Mouse (Mus musculus) embryo, embryonic 9.5 days (tissue): ENCODE data around the gene Kat14.
A peak's percentile ranks its signal among the peaks of the same experiment; 100 is the strongest.

Source experiments
- DNase-seq: peaks from one replicate; pipeline ENCODE4 v3.0.0-alpha.2; 2017; ENCODE audit errors: extremely low spot score

Kat14 gene

DNA sequence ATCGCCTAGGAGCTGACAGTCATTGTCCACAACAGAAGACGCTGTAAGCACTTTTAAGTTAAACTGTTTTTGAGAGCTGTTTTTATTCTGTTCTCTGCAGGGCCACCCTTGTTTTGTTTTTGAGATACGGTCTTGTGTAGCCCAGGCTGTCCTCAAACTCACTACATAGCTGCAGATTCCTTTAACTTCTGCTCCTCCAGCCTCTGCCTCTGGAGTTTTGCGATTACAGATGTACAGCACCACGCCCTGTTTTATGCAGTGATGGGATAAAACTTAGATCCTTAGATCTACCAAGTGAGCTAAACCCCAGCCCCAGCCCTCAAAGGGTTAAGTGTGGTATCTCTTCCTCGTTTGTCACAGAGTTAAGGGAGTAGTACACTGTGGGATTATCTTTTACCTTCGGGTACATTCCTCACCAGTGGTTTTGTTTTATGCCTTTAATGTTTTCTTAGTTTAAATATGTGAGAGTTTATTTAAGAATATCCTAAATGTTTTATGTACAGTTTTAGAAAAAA is 13.9 kb downstream of the Kat14 start:
- no peak for DNase-seq

DNA sequence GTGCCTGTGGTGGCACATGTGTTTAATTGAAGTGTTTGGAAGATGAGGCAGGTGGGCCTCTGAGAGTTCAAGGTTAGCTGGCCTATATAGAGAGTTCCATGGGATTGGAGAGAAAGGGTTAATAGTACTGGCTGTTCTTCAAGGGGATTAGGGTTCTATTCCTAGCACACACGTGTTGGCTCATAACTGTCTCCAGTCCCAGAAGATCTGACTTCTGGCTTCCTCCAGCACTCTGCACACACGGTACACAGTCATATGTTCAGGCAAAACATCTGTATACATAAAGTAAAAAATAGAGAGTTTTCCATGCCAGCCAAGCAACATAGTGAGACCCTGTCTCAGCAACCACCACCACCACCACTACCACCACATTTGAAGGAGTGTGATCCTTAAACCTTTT is 17.5 kb downstream of the Kat14 start:
- DNase-seq: no peak

DNA sequence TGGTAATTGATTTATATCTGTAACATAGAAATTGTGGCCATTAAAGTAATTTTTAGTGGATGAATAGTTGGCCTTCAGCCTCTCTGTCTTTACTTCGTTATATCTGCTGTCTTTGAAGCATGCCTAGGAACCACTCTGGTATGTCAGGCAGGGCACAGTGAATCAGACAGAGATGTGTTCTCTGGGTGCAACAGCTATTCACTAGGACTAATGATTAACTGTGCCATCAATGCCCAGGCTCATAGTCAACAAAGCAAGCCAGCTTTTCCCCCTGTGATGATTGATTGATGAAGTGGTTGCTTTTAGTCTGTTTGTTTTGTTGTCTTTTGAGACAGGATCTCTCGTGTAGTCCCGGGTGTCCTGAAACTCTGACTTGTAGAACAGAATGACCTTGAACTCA is 19.6 kb downstream of the Kat14 start:
- DNase-seq: no peak

DNA sequence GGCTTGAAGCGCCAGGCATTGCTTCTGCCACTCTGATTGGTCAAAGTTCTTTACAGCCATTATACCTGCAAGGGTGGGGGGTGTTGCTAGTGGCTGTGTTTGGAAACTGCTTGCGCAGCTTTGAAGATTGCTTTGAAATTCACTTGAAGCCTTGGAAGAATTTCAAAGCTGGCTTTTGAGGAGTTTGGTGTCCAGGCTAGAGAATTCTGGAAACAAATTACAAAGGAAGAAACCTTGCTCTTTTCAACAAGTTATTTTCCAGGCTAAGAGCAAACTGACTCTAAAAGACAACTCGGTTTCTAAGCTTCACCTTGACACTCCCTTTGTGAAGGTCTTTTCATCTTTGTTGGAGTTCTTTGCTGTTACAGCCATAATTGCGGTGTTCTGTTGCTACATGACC is 30.7 kb downstream of the Kat14 start:
- no peak for DNase-seq

DNA sequence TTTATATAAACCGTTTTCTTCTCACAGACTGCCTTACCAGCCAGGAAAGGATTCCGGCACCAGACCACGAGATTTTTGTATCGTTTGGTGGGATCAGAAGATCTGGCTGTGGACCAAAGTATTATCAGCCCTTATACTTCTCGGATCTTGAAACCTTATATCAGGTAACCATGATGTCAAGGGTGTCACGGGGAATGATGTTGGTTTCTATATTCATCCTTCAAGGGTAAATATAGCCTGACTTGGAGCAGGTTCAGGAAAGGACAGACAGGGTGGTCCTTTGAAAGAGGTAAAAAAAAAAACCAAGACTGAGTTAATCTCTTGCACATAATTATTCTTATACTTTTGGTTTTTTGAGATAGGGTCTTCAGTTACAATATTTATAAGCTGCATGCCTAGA is 31.9 kb downstream of the Kat14 start:
- DNase-seq: no peak

DNA sequence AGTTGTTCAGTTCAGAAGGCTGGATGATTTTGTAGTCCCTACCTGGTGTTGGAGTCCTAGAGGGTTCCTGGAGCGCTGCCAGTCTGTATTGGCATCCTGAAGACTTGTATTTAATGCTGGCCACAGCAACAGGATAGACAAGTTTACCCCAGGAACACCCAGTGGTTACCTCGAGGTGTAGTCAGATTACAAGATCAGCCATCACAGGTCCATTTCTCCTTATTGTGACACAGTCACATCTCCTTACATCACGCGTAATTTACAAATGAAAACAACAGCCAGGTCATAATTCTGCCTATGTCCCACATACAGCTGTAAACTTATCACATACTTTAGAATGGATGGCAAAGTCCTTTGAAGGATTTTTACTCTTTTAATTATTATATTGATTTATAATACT is 40.3 kb downstream of the Kat14 start:
- DNase-seq: no peak

DNA sequence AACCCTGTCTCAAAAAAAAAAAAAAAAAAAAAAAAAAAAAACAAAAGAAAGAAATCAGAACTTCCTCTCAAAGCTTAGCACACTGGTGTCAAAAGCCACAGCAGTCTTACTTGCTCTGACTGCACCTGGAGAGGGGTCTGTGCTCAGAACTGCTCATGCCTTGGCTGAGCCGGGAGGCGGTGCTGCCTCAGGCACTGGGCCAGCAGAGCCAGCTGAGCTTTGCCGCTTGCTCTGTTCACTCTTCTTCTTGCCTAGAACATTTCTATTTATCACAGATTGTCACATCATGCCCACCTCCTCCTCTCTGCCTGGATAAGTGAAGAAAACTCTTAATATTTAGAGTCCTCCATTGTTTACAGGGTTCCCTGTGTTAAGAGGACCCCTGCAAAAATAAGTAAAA is 41.8 kb downstream of the Kat14 start:
- DNase-seq: no peak

DNA sequence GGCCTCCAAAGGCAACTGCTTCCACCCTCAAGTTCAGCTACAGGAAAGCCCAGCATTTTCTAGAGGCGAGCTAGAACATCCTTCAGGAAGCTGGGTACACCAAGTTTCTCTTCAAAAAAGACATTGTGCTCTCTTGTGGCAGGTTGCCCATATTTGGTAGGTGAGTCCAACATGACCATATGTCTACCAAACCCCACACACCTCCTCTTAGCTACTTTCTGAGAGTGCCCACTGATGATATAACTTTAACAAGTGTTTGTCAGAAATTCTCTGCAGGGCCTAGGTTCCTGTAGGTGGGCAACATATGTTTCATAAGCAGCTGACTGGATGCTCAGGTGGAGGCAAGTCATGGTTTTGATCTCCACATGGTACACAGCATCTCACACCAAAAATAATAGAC is 45.9 kb downstream of the Kat14 start:
- DNase-seq: no peak

DNA sequence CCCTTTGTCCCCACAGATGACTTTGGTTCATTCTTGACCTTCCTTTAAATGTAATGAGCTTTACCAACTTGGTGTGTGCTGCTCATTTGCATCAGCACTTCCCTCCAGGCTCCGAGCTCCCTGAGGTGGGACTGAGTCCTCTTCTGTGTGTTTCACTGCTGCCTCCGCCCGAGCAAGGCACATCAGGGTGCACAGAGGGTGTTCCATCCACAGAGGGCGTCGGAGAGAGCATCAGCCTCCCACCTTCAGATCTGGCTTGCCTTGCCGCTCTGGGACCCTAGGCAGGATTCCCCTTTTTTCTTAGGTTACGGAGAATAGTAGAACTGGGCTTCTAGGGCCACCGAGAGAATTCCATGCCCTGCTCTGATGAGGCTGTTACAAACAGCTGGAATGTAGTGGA is 48.1 kb downstream of the Kat14 start:
- DNase-seq: no peak

DNA sequence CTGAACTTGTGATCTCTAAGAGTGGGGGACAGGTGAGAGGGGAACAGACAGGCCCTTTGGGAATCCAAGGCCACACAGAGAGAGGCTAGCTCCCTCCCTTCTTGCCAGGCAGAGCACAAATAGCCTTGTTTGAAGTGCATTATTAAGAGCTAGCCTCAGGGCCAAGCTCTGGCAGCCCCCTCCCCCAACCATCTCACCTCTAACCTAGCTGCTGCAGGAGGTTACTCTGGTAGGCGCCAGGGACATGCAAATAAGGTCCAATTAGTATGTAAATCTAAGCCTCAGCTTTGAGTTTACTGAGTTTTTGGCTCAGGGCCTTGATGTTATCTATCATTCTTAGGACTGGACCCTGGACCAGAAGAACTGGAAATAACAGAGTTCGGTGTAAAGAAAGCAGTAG is 49.3 kb downstream of the Kat14 start:
- no peak for DNase-seq

DNA sequence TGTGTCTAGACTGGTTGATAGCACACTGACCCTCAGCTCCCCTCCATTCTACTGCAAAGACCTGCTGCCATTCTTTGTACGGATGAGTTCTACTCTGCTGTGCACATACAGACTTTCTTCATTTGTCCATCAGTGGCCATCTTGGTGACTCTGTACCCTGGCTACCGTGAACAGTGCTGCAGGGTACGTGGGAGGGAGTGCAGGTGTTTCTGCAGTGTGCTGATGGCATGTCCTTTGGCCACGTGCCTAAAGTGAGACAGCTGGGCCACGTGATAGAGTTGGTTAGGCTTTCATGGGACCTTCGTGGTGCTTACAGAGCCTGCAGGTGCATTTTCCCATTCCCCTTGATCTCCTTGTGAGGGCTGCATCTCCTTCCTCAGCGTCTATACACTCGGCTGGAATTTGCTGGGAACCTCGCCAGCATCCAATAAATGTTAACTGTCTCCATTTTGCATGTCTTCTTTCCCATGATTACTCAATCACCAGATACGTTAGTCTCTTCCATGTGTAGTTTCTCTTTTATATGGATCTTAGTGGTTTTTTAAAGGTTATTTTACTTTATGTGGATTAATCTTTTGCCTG is 53.4 kb downstream of the Kat14 start:
- DNase-seq: no peak

DNA sequence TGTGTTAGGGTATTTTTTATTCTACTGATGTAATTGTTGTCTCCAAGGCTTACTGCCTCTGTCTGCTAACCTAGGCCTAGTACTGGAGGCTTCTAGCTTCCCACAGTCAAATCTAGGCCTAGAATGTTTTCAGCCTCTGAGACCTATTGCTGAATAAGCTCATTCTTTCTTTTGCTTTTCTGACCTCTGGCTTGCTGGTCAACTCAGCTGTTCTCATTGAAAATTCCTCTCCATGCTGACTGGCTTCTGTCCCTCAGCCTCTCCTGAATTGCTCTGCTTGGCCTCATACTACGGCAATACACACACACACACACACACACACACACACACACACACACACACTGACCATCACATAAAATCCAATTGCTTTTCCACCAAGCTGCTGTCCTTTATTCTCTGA is 57.0 kb downstream of the Kat14 start:
- no peak for DNase-seq

DNA sequence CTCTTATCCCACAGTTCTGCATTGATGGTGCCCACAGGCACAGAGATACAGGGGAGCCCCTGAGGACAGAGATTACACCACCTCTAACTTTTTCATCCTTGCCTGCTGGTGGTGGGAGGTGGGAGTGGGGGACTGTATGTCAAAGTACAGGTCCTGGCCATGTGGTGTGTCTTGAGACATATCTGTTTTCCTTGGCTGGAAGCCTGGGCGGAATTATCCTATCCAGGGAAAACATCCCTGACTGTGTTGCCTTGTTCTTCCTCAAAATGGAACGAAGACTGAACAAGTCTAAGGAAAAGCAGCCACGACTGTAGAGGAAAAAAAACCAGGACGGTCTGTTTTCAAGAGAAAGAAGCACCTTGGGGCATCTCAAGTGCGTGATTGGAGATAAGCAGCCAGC is 59.1 kb downstream of the Kat14 start:
- DNase-seq: no peak

DNA sequence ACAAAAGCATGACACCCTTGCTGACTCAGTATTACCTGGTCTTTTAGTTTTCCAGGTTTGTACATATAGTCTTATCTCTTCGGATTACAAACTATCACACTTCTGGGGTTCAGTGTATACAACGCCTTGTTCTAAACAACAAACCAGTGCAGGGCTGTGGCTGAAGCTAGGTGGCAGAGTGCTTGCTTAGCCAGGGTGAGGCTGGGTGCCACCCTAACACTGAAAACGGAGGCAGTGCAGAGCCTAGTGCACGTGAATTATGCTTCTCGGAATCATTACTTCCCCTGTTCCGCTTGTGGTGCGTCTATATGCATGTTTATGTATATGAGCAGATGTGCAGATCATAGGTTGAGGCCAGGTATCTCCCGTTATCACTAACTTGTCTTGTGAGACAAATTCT is 59.9 kb downstream of the Kat14 start:
- no peak for DNase-seq

DNA sequence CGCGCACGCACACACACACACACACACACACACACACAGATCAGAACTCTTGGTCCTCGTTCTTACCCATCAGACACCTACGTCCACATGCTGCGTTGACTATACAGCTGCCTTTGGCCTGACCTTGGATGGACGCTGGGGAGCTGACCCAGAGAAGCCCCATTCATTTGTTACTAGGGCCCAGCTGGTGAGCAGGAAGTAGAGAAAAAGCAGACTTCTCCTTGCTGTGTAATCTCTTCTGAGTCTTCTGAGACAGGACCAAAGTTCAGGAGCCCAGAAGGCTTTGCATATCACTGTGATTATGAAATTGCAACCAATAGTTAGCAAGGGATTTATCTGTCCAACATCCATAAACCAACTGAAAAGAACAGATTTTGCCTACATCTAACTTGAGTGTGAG is 60.4 kb downstream of the Kat14 start:
- no peak for DNase-seq

DNA sequence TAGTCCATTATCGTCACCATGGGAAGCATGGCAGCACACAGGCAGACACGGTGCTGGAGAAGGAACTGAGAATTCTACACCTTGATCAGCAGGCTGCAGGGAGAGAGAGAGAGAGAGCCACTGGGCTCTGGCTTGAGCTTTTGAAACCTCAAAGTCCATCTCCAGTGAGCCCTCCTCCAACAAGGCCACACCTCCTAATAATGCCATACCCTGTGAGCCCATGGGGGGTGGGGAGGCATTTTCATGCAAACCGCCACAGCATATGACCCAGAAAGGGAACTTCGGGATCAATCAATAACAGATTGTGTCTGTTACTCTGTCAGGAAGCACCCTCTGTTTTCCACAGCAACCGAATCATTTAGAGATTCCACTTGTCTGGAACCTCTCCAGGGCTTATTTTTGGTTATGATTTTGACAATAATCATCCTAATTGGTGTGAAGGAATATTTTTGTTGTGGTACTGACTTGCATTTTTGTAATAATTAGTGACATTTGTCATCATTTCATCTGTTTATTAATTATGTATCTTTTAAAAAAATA is 62.6 kb downstream of the Kat14 start:
- DNase-seq: no peak

DNA sequence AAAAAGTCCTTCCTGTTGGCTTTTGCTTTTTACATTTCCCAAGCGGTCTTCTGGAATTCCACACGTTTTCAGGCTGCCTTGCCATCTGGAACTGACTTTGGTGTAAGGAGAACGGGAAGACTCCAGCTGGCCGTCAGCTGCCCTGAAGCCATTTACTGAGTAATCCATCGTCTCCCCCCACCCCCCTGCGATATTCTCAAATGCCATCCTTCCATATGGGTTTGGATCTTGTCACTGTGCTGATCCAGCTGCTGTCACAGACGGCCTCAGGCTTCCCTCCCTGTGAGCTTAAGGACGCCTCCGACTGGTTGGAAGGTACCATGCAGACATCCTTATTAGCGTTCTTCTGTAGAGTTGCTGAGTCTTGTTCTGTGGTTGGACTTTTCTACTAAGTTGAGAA is 66.9 kb downstream of the Kat14 start:
- DNase-seq: no peak

DNA sequence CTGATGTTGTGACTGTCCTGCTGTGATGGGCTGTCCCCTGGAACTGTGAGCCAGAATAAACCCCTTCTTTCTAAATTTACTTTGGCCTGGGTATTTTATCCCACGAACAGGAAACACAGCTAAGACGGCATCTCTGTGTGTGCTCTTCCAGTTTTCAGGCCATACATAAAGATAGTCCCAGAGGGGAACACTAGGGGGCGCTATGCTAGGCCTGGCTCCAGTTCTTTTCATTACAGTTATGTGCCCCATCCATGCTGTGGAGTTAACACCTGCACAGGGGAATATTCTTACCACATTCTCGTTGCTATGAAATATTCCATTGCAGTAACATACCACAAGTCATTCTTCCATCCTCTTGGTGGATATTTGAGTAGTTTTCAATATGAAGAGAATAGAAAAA is 69.6 kb downstream of the Kat14 start:
- DNase-seq: no peak

DNA sequence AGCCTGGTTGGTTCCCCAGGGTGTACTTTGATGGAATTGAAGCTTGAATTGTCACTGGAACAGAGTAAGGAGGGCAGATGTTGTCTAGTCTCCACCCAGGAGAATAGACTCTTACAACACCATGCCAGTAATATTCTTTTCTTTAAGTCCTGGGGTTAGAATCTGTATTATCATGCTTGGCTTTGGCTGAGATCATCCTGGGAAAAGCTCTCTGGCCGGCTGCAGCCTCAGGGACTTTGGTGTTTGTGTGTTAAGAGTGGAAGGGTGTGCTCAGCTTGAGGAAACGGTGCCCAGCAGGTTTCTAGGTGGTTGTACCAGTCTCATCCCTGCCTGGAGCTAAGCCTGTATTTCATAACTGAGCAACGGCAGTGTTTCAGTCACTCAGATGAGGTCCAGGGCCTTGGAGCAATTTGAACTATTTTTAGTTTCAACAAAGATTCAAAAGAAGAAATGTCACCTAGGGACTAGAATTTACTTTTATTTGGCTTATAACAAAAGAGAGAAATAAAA is 70.5 kb downstream of the Kat14 start:
- no peak for DNase-seq

DNA sequence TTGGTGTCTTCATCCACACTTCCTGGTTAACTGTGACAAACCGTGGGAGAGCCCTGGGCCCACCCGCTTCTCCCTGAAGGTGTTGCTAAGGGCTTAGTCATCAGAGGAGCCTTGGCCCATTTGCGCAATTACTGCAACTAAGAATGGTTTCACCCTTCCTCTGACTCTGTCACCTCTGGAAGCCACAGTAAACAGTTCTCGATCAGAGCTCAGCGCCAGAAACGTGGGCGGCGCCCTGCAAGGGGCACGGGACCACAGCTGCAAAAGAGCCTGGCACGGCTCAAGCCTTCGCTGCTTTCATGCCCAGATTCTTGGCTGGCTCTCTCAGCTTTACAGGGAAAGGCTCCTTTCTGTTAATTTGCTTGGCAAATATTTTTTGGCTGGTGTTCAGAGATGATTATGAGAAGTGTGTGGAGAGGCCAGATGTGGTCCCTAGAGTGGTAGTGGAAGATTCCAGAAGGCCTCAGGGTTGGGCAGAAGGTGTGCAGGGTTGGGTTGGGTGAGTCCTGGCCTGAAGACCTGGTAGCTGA is 72.7 kb downstream of the Kat14 start:
- no peak for DNase-seq

DNA sequence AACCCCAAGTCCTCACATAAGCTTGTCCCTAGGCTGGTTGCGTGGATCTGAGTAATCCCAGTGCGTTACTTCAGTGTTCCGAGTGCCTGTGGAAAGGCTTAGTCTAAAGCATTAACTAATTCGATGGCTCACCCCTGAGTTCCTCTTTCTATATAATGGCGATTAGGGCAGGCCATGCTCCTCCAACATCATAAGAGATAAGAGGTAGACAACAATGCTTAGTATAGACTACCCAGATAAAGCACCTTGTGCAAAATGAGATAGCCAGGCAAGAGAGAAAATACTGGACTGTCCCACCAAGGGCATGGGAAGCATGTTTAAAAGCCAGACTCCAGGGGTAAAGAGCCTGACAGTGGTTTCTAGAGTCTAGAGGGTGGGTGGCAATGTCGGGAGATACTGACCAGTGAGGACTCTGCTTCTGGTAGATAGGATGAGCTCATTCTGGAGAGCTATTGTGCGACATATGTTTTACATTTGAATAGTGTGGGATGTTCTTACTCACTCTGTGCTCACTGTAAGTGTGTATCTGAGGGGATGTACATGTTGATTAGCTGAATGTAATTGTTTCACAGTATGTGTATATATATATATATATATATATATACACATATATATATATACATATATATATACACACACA is 77.7 kb downstream of the Kat14 start:
- DNase-seq: no peak

DNA sequence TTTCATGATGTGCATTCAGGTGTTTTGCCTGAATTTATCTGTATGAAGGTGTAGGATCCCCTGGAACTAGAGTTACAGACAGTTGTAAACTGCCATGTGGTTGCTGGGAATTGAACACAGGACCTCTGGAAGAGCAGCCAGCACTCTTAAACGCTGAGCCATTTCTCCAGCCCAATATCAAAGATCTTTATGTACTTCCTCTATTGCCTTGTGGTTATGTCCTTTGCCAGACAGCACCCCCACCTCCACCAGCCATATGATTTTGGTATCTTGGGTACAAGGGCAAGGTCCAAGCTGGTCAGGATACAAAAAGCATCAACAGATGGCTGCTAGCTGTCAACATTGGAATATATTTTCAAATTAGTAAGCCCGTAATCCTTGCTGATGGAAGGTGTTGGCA is 81.6 kb downstream of the Kat14 start:
- DNase-seq: no peak

DNA sequence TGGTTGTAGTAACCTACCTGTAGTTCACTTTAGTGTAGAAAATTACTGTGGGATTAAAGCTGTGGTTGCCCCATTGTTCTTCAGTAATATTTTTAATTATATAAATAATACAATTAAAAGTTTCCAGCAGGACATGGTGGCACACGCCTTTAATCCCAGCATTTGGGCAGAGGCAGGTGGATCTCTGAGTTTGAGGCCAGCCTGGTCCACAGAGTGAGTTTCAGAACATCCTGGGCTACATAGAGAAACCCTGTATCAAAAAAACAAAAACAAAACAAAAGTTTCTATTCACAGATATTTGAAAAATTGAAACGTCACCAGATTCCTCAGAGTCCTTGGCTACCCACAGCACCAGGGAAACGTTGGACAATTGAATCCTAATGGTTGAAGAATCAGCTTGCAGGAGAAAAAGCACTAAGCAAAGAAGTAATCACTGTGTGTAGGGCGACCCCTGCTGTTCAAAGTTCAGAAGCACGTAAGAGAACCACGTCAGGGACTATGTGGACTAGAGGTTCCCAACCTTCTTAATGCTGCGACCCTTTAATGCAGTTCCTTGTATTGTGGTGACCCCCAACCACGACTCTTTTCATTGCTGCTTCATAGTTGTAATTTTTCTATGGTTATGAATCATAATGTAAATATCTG is 83.7 kb downstream of the Kat14 start:
- peak; percentile 76 for DNase-seq
